ENCODE assay signal across 16 mouse cellular contexts in the genomic region with DNA sequence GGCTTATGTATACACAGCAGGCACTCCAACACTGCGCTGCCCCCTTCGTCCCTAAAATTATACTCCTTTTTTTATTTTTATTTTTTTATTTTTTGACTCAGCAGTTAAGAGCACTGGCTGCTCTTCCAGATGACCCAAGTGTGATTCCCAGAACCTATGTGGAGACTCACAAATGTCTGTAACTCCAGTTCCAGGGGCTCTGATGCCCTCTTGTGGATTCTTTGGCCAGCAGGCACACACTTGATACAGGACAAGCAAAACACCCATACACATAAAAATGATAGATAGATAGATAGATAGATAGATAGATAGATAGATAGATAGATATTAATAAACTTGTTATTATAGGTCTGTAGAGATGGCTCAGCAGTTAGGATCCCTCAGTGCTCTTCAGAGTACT. TPM values are rescaled to one million over a fixed set of nuclear protein-coding genes. Genes with fewer than 3 reads are reported as not detected.
A peak's percentile ranks its signal among the peaks of the same experiment; 100 is the strongest.
DNase-seq lines count a peak whose midpoint lies in the region; ATAC-seq and TF ChIP-seq lines count a peak whose summit lies in the region.
"Had no signal": no experiment of that assay in that cellular context is flagged by ENCODE, and none has a peak within 500 bp of the region (broad histone marks: within the 10 kb centered on the region; RNA-seq: fewer than 3 reads in every experiment).

No protein-coding gene starts in this region.

- H3K27me3 ChIP-seq in heart, embryonic 12.5 days (replicated peaks): no peaks in the 10 kb centered on the region
- H3K27me3 ChIP-seq in liver, postnatal 0 days (ENCODE audit: insufficient read depth, low read length): no peaks in the 10 kb centered on the region
- no peaks in the 10 kb centered on the region for H3K27me3 ChIP-seq in liver, embryonic 11.5 days (replicated peaks; ENCODE audit: control insufficient read depth, insufficient read depth, low read length)
- H3K27me3 ChIP-seq in E14TG2a.4 (ENCODE audit: insufficient read depth, low read length): no peaks in the 10 kb centered on the region
- H3K27me3 ChIP-seq: embryonic facial prominence, embryonic 12.5 days; limb, embryonic 12.5 days; midbrain, embryonic 13.5 days; neural tube, embryonic 12.5 days had no signal

- H3K36me3 ChIP-seq in heart, embryonic 12.5 days: no peaks in the 10 kb centered on the region
- no peaks in the 10 kb centered on the region for H3K36me3 ChIP-seq in liver, postnatal 0 days (replicated peaks; ENCODE audit: insufficient read depth, low read length)
- H3K36me3 ChIP-seq in liver, embryonic 11.5 days (ENCODE audit: control insufficient read depth, insufficient read depth, low read length): no peaks in the 10 kb centered on the region
- H3K36me3 ChIP-seq in E14TG2a.4 (ENCODE audit: insufficient read depth, low read length): no peaks in the 10 kb centered on the region
- H3K36me3 ChIP-seq: embryonic facial prominence, embryonic 12.5 days; forebrain, embryonic 10.5 days; heart, embryonic 10.5 days; limb, embryonic 12.5 days; midbrain, embryonic 13.5 days; neural tube, embryonic 12.5 days had no signal

- no peak overlapping the region for H3K27ac ChIP-seq in heart, embryonic 12.5 days (ENCODE audit: poor library complexity, severe bottlenecking)
- no peak overlapping the region for H3K27ac ChIP-seq in liver, postnatal 0 days (ENCODE audit: low read depth)
- no peak overlapping the region for H3K27ac ChIP-seq in liver, embryonic 11.5 days (ENCODE audit: low read depth, low read length)
- H3K27ac ChIP-seq: embryonic facial prominence, embryonic 12.5 days; forebrain, embryonic 10.5 days; heart, embryonic 10.5 days; limb, embryonic 12.5 days; midbrain, embryonic 13.5 days; neural tube, embryonic 12.5 days had no signal

- no peak for TF ChIP-seq EP300 in liver, postnatal 0 days (IDR thresholded peaks at IDR 0.05; ENCODE audit: low read depth)

- no peak overlapping the region for H3K4me3 ChIP-seq in heart, embryonic 12.5 days
- H3K4me3 ChIP-seq in liver, postnatal 0 days (ENCODE audit: low read depth, low read length): no peak overlapping the region
- H3K4me3 ChIP-seq in liver, embryonic 11.5 days (ENCODE audit: low read depth, low read length): no peak overlapping the region
- no peak overlapping the region for H3K4me3 ChIP-seq in E14TG2a.4 (replicated peaks; ENCODE audit: low read length)
- H3K4me3 ChIP-seq: embryonic facial prominence, embryonic 12.5 days; forebrain, embryonic 10.5 days; heart, embryonic 10.5 days; limb, embryonic 12.5 days; midbrain, embryonic 13.5 days; neural tube, embryonic 12.5 days had no signal

- WGBS in heart, embryonic 12.5 days: 93% methylated on average over 2 of the region's 2 CpGs
- 93% methylated on average over 2 of the region's 2 CpGs for WGBS in liver, postnatal 0 days (ENCODE audit: insufficient replicate concordance)
- WGBS in liver, embryonic 11.5 days: 88% methylated on average over 2 of the region's 2 CpGs

- peaks cover 2% of the 10 kb centered on the region; the same call in 1 of the 2 replicates for H3K9me3 ChIP-seq in heart, embryonic 12.5 days (replicated peaks)
- no peaks in the 10 kb centered on the region for H3K9me3 ChIP-seq in liver, postnatal 0 days (ENCODE audit: low read length)
- H3K9me3 ChIP-seq in liver, embryonic 11.5 days (ENCODE audit: control insufficient read depth, low read length): no peaks in the 10 kb centered on the region
- H3K9me3 ChIP-seq in E14TG2a.4 (ENCODE audit: low read length): no peaks in the 10 kb centered on the region
- H3K9me3 ChIP-seq: forebrain, embryonic 10.5 days; heart, embryonic 10.5 days; limb, embryonic 12.5 days; midbrain, embryonic 13.5 days; neural tube, embryonic 12.5 days had no signal

- no peak overlapping the region for H3K9ac ChIP-seq in heart, embryonic 12.5 days
- H3K9ac ChIP-seq in liver, postnatal 0 days (replicated peaks): no peak overlapping the region
- no peak overlapping the region for H3K9ac ChIP-seq in liver, embryonic 11.5 days (ENCODE audit: low read depth, low read length)
- H3K9ac ChIP-seq: embryonic facial prominence, embryonic 12.5 days; limb, embryonic 12.5 days; midbrain, embryonic 13.5 days; neural tube, embryonic 12.5 days had no signal

- TF ChIP-seq CTCF in liver, postnatal 0 days (IDR thresholded peaks at IDR 0.05; ENCODE audit: low read depth): peak; percentile 49
- TF ChIP-seq CTCF in E14TG2a.4 (conservative IDR thresholded peaks at IDR 0.05; ENCODE audit: low read length): peak; percentile 25

- 0 out of 2 replicates have a peak, but pooled peaks cover 3% of the 10 kb centered on the region for H3K4me1 ChIP-seq in heart, embryonic 12.5 days (replicated peaks)
- peaks cover 6% of the 10 kb centered on the region; the same call in 1 of the 2 replicates for H3K4me1 ChIP-seq in liver, postnatal 0 days (ENCODE audit: insufficient read depth)
- no peaks in the 10 kb centered on the region; the same call in 1 of the 2 replicates for H3K4me1 ChIP-seq in liver, embryonic 11.5 days (replicated peaks; ENCODE audit: control insufficient read depth, insufficient read depth, low read length)
- H3K4me1 ChIP-seq in E14TG2a.4 (replicated peaks; ENCODE audit: low read depth, low read length): 0 out of 2 replicates have a peak, but pooled peaks cover 3% of the 10 kb centered on the region
- H3K4me1 ChIP-seq: forebrain, embryonic 10.5 days had no signal

- ATAC-seq in heart, embryonic 12.5 days (ENCODE audit: insufficient number of reproducible peaks, low FRiP score): no peak
- no peak for ATAC-seq in liver, postnatal 0 days
- ATAC-seq in liver, embryonic 11.5 days (replicated peaks; ENCODE audit: low FRiP score): no peak
- ATAC-seq: midbrain, embryonic 13.5 days had no signal

- no peak overlapping the region for H3K4me2 ChIP-seq in heart, embryonic 12.5 days
- no peak overlapping the region for H3K4me2 ChIP-seq in liver, postnatal 0 days (ENCODE audit: low read depth, low read length)
- H3K4me2 ChIP-seq in liver, embryonic 11.5 days: no peak overlapping the region
- H3K4me2 ChIP-seq: embryonic facial prominence, embryonic 12.5 days; limb, embryonic 12.5 days; midbrain, embryonic 13.5 days; neural tube, embryonic 12.5 days had no signal

- peak; percentile 41 for DNase-seq in heart, adult 11 months
- no peak for DNase-seq in liver, postnatal 0 days
- DNase-seq in liver, embryonic 11.5 days (ENCODE audit: low spot score): no peak
- peak; percentile 24 for DNase-seq in induced T-regulatory cell, adult 2 months (ENCODE audit: low read depth)
- no peak for DNase-seq in adrenal gland, adult (ENCODE audit: inconsistent age in 2 of 2, low spot score in 1 of 2)
- DNase-seq in frontal cortex, postnatal 25 days (ENCODE audit: low spot score in 2 of 2): no peak
- DNase-seq: cerebellum, postnatal 25 days; kidney, adult 18-20 months had no signal

RNA-seq across cellular contexts. Expression of a gene that starts 2.5 kb away (rescaled TPM):
- polyA plus RNA-seq in heart, embryonic 12.5 days (2016; fragmentation: Nextera tagmentation; extraction: Ambion mirVana): 34.7 and 34.8 TPM in 2 replicates
- 9.0 and 10.2 TPM in 2 replicates for polyA plus RNA-seq in liver, postnatal 0 days (2015; fragmentation: Nextera tagmentation; extraction: Ambion mirVana)
- polyA plus RNA-seq in liver, embryonic 11.5 days (2014; fragmentation: Nextera tagmentation; extraction: Ambion mirVana): 83.8 and 88.0 TPM in 2 replicates

Comparison
In these comparisons a context has a peak if more than half of its experiments do, and no peak if none do; other contexts are left out.
1. DNase-seq: peak in heart, adult 11 months (single experiment) and induced T-regulatory cell, adult 2 months (single experiment); none in liver, postnatal 0 days (single experiment), liver, embryonic 11.5 days (single experiment), adrenal gland, adult (0 of 2) and frontal cortex, postnatal 25 days (0 of 2).